Mouse (Mus musculus) T-helper 2 cell (primary cell): Measurements from ENCODE around the gene Tomm20l.

Source experiments
- in situ Hi-C: fragments of 300-600 bp; cut with MboI, MseI; formaldehyde crosslinking; loops from one replicate; pipeline ENCODE4 v1.15.1; 2025; ENCODE audit warnings: high pct_unique_total_duplicates

Gene Tomm20l

GRCm38 (mm10) chr12:71154979-71155378 lies 43.8 kb downstream of the Tomm20l start:
- in situ Hi-C loops = loop anchor here (25.0 kb wide), 1 partner anchor 907 kb away; the partner anchor contains the start of gene Gpr135

- in situ Hi-C loops = loop anchor here (25.0 kb wide), 1 partner anchor 904 kb away; the partner anchor contains the start of gene Gpr135
These were observed 46.7 kb downstream of the Tomm20l start for GRCm38 (mm10) chr12:71157974-71158373.

GRCm38 (mm10) chr12:71164410-71164809 lies 53.2 kb downstream of the Tomm20l start:
- in situ Hi-C loops = loop anchor here (25.0 kb wide), 1 partner anchor 898 kb away; the partner anchor contains the start of gene Gpr135

- in situ Hi-C loops = loop anchor here (25.0 kb wide), 1 partner anchor 892 kb away; the partner anchor contains the start of gene Gpr135
These were observed 58.7 kb downstream of the Tomm20l start for GRCm38 (mm10) chr12:71169911-71170310.
